Mouse (Mus musculus): ENCODE measurements around the gene Gm49358.

- TF ChIP-seq POLR2A (IDR thresholded peaks at IDR 0.05; ENCODE audit: low read depth, low read length) (no peak), CTCF (IDR thresholded peaks at IDR 0.05; ENCODE audit: extremely low read depth, insufficient read depth, insufficient read length, insufficient replicate concordance) (no peak)
Measured at GRCm38 (mm10) chr10:86728176-86728575, 35.6 kb upstream of the Gm49358 start.
